Mouse (Mus musculus) neural tube, embryonic 14.5 days (tissue): ENCODE measurements around the gene Dusp1. TPM values are rescaled to one million over a fixed set of nuclear protein-coding genes. Genes with fewer than 3 reads are reported as not detected.

Experiments
- ATAC-seq: fragments of 200-750 bp; cut with Nextera tagmentation; 2 replicates; pipeline ENCODE4 v1.8.0; 2017; ENCODE audit warnings: low read depth, mild to moderate bottlenecking, moderate TSS enrichment, moderate library complexity
- H3K27ac ChIP-seq: fragments of 300-500 bp; sonication (generic); 2 replicates; pipeline ENCODE4 v1.5.1; 2014; ENCODE audit warnings: low read depth, mild to moderate bottlenecking, control low read depth, low read length, moderate library complexity, mixed read lengths
- H3K27me3 ChIP-seq: fragments of 300-500 bp; sonication (generic); 2 replicates; pipeline ENCODE4 v1.6.1; 2014; ENCODE audit warnings: low read length; ENCODE audit not compliant: control insufficient read depth, insufficient read depth
- H3K36me3 ChIP-seq: fragments of 300-500 bp; sonication (generic); 2 replicates; pipeline ENCODE4 v1.6.1; 2014; ENCODE audit warnings: low read length, mixed read lengths; ENCODE audit not compliant: control insufficient read depth, insufficient read depth
- H3K4me1 ChIP-seq: fragments of 300-500 bp; sonication (generic); 2 replicates; pipeline ENCODE4 v1.6.1; 2014; ENCODE audit warnings: low read length; ENCODE audit not compliant: control insufficient read depth, insufficient read depth
- H3K4me2 ChIP-seq: fragments of 300-500 bp; sonication (generic); 2 replicates; pipeline ENCODE4 v1.6.1; 2014; ENCODE audit warnings: mild to moderate bottlenecking, low read depth, low read length, control low read depth
- H3K4me3 ChIP-seq: fragments of 300-500 bp; sonication (generic); 2 replicates; pipeline ENCODE4 v1.5.1; 2014; ENCODE audit warnings: low read depth, low read length, control low read depth, mixed read lengths
- H3K9ac ChIP-seq: fragments of 300-500 bp; sonication (generic); replicated peaks from 2 replicates; pipeline ENCODE4 v1.6.1; 2014; ENCODE audit warnings: low read depth, mild to moderate bottlenecking, control low read depth, low read length, mixed read lengths
- H3K9me3 ChIP-seq: fragments of 300-500 bp; sonication (generic); 2 replicates; pipeline ENCODE4 v1.6.1; 2016; ENCODE audit warnings: low read length; ENCODE audit not compliant: control insufficient read depth
- WGBS: fragments of 180-500 bp; shearing (Covaris S2); extraction: QIAGEN DNeasy Blood & Tissue Kit; methylation state at CpG from one replicate; pipeline ENCODE4 v1.1.7; 2014; 5-methylcytosine and 5-hydroxymethylcytosine counted together
- polyA plus RNA-seq: library from polyadenylated mRNA; unstranded; fragments of >200 nt; fragmentation: Nextera tagmentation; extraction: Ambion mirVana; gene quantifications from 2 replicates; pipeline ENCODE4 v1.2.1, GENCODE M21; 2014

Dusp1 gene
- polyA plus RNA-seq, 1 experiment from 2014 or later = 27.2 TPM

- no peak overlapping the region for H3K27ac ChIP-seq
- H3K9me3 ChIP-seq = no peaks in the 10 kb centered on the region
Observed at GRCm38 (mm10) chr17:26537722-26538471, 24.0 kb downstream of the Dusp1 start.

DNA sequence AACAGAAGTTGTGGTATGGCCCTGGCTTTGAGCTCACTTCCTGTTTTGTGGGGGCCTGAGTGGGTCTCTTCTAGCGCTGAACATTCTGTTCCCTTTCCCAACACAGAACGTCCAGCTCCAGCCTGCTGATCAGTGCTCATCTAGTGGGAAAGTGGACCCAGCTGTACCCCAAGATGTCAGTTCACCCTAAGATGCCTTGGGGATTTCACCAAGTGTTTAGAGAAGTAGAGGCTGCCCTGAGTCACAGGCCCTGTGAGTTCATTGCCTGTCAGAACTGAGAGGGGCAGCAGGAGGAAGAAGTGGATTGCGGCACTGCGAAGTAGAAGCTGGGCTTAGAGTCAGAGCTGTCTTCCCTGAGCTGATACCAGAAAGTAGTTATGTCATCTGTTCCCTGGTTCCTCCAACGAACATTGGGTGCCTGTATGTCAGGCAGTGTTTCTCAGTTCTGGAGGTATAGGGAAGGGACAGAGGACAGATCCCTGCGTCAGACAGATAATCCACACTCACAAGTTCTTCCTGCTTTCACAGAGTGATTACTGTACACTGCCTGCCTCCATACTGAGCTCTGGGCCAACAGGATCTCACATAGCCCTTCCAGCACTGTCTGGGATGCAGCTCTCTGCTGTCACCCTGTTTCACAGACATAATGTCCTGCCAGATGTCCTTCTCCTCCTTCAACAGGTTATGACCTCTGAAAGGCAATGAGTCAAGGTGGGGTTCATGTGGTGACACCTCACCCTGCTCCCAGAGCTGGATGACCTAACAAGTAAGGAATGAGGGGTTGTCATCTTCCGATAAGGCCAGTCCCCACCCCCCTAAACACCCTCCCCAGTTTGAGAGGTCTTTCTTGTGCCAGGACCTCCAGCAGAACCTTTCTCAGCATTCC is 26.4 kb downstream of the Dusp1 start:
- Histone ChIP-seq H3K36me3 (no peaks in the 10 kb centered on the region), H3K4me1 (no peaks in the 10 kb centered on the region), H3K9ac (no peak overlapping the region), H3K4me2 (no peak overlapping the region), H3K4me3 (no peak overlapping the region), H3K9me3 (no peaks in the 10 kb centered on the region), H3K27me3 (no peaks in the 10 kb centered on the region), H3K27ac (no peak overlapping the region)
- no peak for ATAC-seq
- WGBS = 87% methylated on average over 7 of the region's 7 CpGs

More at GRCm38 (mm10) chr17:26537722-26538471, 24.0 kb downstream of the Dusp1 start:
- Histone ChIP-seq H3K4me1 (no peaks in the 10 kb centered on the region), H3K4me3 (no peak overlapping the region), H3K9ac (no peak overlapping the region), H3K27me3 (no peaks in the 10 kb centered on the region), H3K36me3 (no peaks in the 10 kb centered on the region), H3K4me2 (no peak overlapping the region)
- no peak for ATAC-seq
- WGBS = 31% methylated on average over 6 of the region's 6 CpGs

DNA sequence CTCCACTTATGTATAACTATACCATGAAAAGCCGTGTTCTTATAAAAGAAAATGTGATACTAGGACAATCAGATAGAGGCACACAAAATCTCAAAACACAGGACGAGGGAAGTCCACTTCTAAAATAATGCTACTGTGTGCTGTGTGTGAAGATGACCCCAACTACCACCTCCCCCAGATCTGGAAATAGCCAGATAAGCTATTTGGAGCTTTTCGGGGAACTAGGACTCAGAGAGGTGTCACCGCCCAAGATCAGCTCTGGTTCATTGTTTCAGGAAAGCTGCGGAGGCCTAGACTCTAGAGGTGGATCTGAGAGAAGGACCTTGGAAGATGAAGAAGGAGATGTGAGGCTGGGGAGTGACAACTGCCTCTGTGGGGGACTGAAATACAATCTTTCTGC is 27.2 kb downstream of the Dusp1 start:
- Histone ChIP-seq H3K9ac (no peak overlapping the region), H3K27me3 (no peaks in the 10 kb centered on the region), H3K4me2 (no peak overlapping the region), H3K4me1 (no peaks in the 10 kb centered on the region), H3K27ac (no peak overlapping the region), H3K9me3 (no peaks in the 10 kb centered on the region), H3K36me3 (no peaks in the 10 kb centered on the region), H3K4me3 (no peak overlapping the region)
- WGBS = 90% methylated on average over 5 of the region's 5 CpGs
- no peak for ATAC-seq

DNA sequence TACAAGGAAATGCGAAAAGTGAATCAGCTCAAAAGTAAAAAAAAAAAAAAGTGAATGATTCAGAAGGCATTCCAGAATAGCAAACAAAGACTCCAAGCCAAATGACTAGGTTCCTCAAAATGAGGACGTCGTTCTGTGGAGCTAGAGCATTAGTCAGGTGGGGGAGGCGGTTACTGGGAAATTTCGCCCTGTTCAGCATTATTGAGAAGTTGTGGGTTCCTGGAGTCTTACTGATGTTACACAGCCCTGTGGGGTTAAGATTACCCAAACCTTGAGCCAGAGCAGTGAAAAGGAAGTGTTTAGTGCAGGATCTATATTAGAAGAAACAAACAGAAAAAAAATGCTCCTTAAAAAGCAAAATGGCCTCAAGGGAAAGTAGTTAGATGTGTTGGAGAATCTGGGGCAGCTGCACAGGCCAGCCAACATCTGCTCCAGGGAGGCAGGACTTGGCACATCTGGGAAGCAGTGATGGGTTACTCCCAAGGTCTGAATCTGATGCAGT is 28.0 kb downstream of the Dusp1 start:
- H3K36me3 ChIP-seq = no peaks in the 10 kb centered on the region
- H3K4me2 ChIP-seq = no peak overlapping the region
- WGBS = 80% methylated on average over 5 of the region's 5 CpGs
- ATAC-seq = no peak
- H3K9me3 ChIP-seq = no peaks in the 10 kb centered on the region
- no peak overlapping the region for H3K9ac ChIP-seq
- no peaks in the 10 kb centered on the region for H3K4me1 ChIP-seq
- no peaks in the 10 kb centered on the region for H3K27me3 ChIP-seq
- H3K4me3 ChIP-seq = no peak overlapping the region
- no peak overlapping the region for H3K27ac ChIP-seq

GRCm38 (mm10) chr17:26532476-26533045 is 29.4 kb downstream of the Dusp1 start:
- ATAC-seq = no peak
- 61% methylated on average over 4 of the region's 4 CpGs for WGBS

GRCm38 (mm10) chr17:26531395-26532027 is 30.4 kb downstream of the Dusp1 start:
- no peaks in the 10 kb centered on the region for H3K36me3 ChIP-seq
- no peak overlapping the region for H3K4me2 ChIP-seq
- no peak overlapping the region for H3K27ac ChIP-seq
- H3K9me3 ChIP-seq = no peaks in the 10 kb centered on the region
- WGBS = 84% methylated on average over 7 of the region's 7 CpGs
- no peaks in the 10 kb centered on the region for H3K4me1 ChIP-seq
- no peak for ATAC-seq
- H3K4me3 ChIP-seq = no peak overlapping the region
- no peak overlapping the region for H3K9ac ChIP-seq
- H3K27me3 ChIP-seq = no peaks in the 10 kb centered on the region

More at GRCm38 (mm10) chr17:26532476-26533045, 29.4 kb downstream of the Dusp1 start:
- Histone ChIP-seq H3K9ac (no peak overlapping the region), H3K9me3 (no peaks in the 10 kb centered on the region), H3K4me1 (no peaks in the 10 kb centered on the region), H3K4me3 (no peak overlapping the region), H3K27ac (no peak overlapping the region), H3K4me2 (no peak overlapping the region), H3K27me3 (no peaks in the 10 kb centered on the region), H3K36me3 (no peaks in the 10 kb centered on the region)

DNA sequence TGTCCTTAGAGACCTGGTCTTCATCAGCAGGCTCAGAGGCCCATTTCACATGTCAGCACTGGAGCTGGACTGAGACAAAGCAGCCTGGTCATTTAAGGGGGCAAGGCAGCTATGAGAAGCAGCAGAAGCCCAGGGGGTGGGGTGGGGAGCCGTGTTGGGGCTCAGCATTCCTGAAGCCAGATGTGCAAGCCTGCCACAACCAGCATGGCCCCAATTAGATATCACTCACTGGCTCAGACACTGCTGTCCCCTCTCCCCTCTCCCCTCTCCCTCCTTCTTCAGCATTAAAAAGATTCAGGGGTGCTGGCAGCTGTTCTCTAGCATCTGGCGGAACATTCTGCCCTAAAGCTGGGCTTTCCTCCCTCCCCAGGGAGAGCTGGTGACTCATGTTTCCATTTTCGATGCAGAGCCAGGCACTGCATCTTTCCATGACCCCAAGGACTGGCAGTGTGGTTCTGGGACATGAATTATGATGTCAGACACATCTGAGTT is 31.3 kb downstream of the Dusp1 start:
- Histone ChIP-seq H3K4me2 (no peak overlapping the region), H3K4me1 (no peaks in the 10 kb centered on the region), H3K27ac (no peak overlapping the region), H3K27me3 (no peaks in the 10 kb centered on the region), H3K9ac (no peak overlapping the region), H3K4me3 (no peak overlapping the region), H3K36me3 (no peaks in the 10 kb centered on the region), H3K9me3 (no peaks in the 10 kb centered on the region)
- 37% methylated on average over 3 of the region's 3 CpGs for WGBS
- ATAC-seq = no peak

GRCm38 (mm10) chr17:26529791-26530241 is 32.1 kb downstream of the Dusp1 start:
- Histone ChIP-seq H3K9me3 (no peaks in the 10 kb centered on the region), H3K4me2 (no peak overlapping the region), H3K9ac (no peak overlapping the region), H3K36me3 (no peaks in the 10 kb centered on the region), H3K27ac (no peak overlapping the region), H3K4me3 (no peak overlapping the region), H3K4me1 (no peaks in the 10 kb centered on the region), H3K27me3 (no peaks in the 10 kb centered on the region)
- ATAC-seq = no peak
- WGBS = 92% methylated on average over 5 of the region's 5 CpGs
